Mouse (Mus musculus) midbrain, embryonic 11.5 days (tissue): ENCODE measurements around the gene Terb2. TPM values are rescaled to one million over a fixed set of nuclear protein-coding genes. Genes with fewer than 3 reads are reported as not detected.

ENCODE experiments used
- ATAC-seq: fragments of 200-750 bp; cut with Nextera tagmentation; 2 replicates; pipeline ENCODE4 v1.8.0; 2017; ENCODE audit warnings: moderate TSS enrichment, moderate library complexity; ENCODE audit not compliant: low FRiP score
- DNase-seq: peaks from one replicate; pipeline ENCODE4 v3.0.0; 2015; ENCODE audit warnings: low spot score; ENCODE audit errors: missing footprints
- H3K27ac ChIP-seq: fragments of 300-500 bp; sonication (generic); 2 replicates; pipeline ENCODE4 v1.5.1; 2014; ENCODE audit warnings: low read depth, low read length
- H3K27me3 ChIP-seq: fragments of 300-500 bp; sonication (generic); 2 replicates; pipeline ENCODE4 v1.6.1; 2014; ENCODE audit warnings: mild to moderate bottlenecking, low read length, moderate library complexity, mixed read lengths; ENCODE audit not compliant: control insufficient read depth, insufficient read depth
- H3K36me3 ChIP-seq: fragments of 300-500 bp; sonication (generic); 2 replicates; pipeline ENCODE4 v1.6.1; 2014; ENCODE audit warnings: mild to moderate bottlenecking, low read length, moderate library complexity, mixed read lengths; ENCODE audit not compliant: control insufficient read depth, insufficient read depth
- H3K4me1 ChIP-seq: fragments of 300-500 bp; sonication (generic); 2 replicates; pipeline ENCODE4 v1.6.1; 2014; ENCODE audit warnings: low read length; ENCODE audit not compliant: control insufficient read depth, insufficient read depth
- H3K4me2 ChIP-seq: fragments of 300-500 bp; sonication (generic); 2 replicates; pipeline ENCODE4 v1.6.1; 2014; ENCODE audit warnings: mild to moderate bottlenecking, moderate library complexity
- H3K4me3 ChIP-seq: fragments of 300-500 bp; sonication (generic); 2 replicates; pipeline ENCODE4 v1.5.1; 2014; ENCODE audit warnings: low read depth, low read length
- H3K9ac ChIP-seq: fragments of 300-500 bp; sonication (generic); 2 replicates; pipeline ENCODE4 v1.6.1; 2014; ENCODE audit warnings: low read length
- H3K9me3 ChIP-seq: fragments of 300-500 bp; sonication (generic); 2 replicates; pipeline ENCODE4 v1.6.1; 2016; ENCODE audit warnings: low read length; ENCODE audit not compliant: control insufficient read depth
- WGBS: fragments of 180-500 bp; shearing (Covaris S2); extraction: QIAGEN DNeasy Blood & Tissue Kit; methylation state at CpG from one replicate; pipeline ENCODE4 v1.1.7; 2014; 5-methylcytosine and 5-hydroxymethylcytosine counted together
- polyA plus RNA-seq: library from polyadenylated mRNA; unstranded; fragments of >200 nt; fragmentation: Nextera tagmentation; extraction: Ambion mirVana; gene quantifications from 2 replicates; pipeline ENCODE4 v1.2.1, GENCODE M21; 2014

The Terb2 gene
- polyA plus RNA-seq, 1 experiment from 2014 or later = not detected

GRCm38 (mm10) chr2:122148242-122148917, 37.7 kb upstream of the Terb2 start:
- peak overlapping the region; percentile 67 for H3K4me3 ChIP-seq
- DNase-seq = peak; percentile 91
- peak overlapping the region; percentile 82 for H3K9ac ChIP-seq
- 39% methylated on average over 18 of the region's 18 CpGs for WGBS
- no peaks in the 10 kb centered on the region for H3K36me3 ChIP-seq
- no peaks in the 10 kb centered on the region for H3K9me3 ChIP-seq
- H3K4me1 ChIP-seq = peaks cover 2% of the 10 kb centered on the region; the same call in 1 of the 2 replicates
- no peak; the same call in 1 of the 2 replicates for ATAC-seq
- peak overlapping the region; percentile 79 for H3K4me2 ChIP-seq
- H3K27me3 ChIP-seq = no peaks in the 10 kb centered on the region
- H3K27ac ChIP-seq = no peak overlapping the region

GRCm38 (mm10) chr2:122149316-122149715, 36.8 kb upstream of the Terb2 start:
- no peak for ATAC-seq
- no peak overlapping the region for H3K4me3 ChIP-seq
- no peak overlapping the region for H3K27ac ChIP-seq
- no peaks in the 10 kb centered on the region for H3K36me3 ChIP-seq
- no peaks in the 10 kb centered on the region for H3K27me3 ChIP-seq
- WGBS = 88% methylated on average over 6 of the region's 6 CpGs
- H3K9ac ChIP-seq = no peak overlapping the region
- peak; percentile 44 for DNase-seq
- peaks cover 2% of the 10 kb centered on the region; the same call in 1 of the 2 replicates for H3K4me1 ChIP-seq
- H3K9me3 ChIP-seq = no peaks in the 10 kb centered on the region
- H3K4me2 ChIP-seq = no peak overlapping the region

- DNase-seq = peak; percentile 62
- H3K36me3 ChIP-seq = no peaks in the 10 kb centered on the region
- 77% methylated on average over 3 of the region's 3 CpGs for WGBS
These were observed 36.4 kb upstream of the Terb2 start for GRCm38 (mm10) chr2:122149716-122150115.

GRCm38 (mm10) chr2:122151221-122151620, 34.9 kb upstream of the Terb2 start:
- no peak for ATAC-seq
- Histone ChIP-seq H3K27me3 (no peaks in the 10 kb centered on the region), H3K36me3 (no peaks in the 10 kb centered on the region), H3K9me3 (no peaks in the 10 kb centered on the region), H3K4me3 (no peak overlapping the region), H3K27ac (no peak overlapping the region), H3K4me1 (peaks cover 2% of the 10 kb centered on the region; the same call in 1 of the 2 replicates), H3K9ac (no peak overlapping the region), H3K4me2 (no peak overlapping the region)
- 88% methylated on average over 1 of the region's 1 CpGs for WGBS
- no peak for DNase-seq

More at GRCm38 (mm10) chr2:122149716-122150115, 36.4 kb upstream of the Terb2 start:
- Histone ChIP-seq H3K27me3 (no peaks in the 10 kb centered on the region), H3K4me1 (peaks cover 2% of the 10 kb centered on the region; the same call in 1 of the 2 replicates), H3K9ac (no peak overlapping the region), H3K4me3 (no peak overlapping the region), H3K4me2 (no peak overlapping the region), H3K9me3 (no peaks in the 10 kb centered on the region), H3K27ac (no peak overlapping the region)
- no peak for ATAC-seq

- DNase-seq (no peak), ATAC-seq (no peak)
- no peak overlapping the region for H3K27ac ChIP-seq
- WGBS = 82% methylated on average over 3 of the region's 3 CpGs
- H3K27me3 ChIP-seq = no peaks in the 10 kb centered on the region
- no peak overlapping the region for H3K4me3 ChIP-seq
- H3K9ac ChIP-seq = no peak overlapping the region
- H3K36me3 ChIP-seq = no peaks in the 10 kb centered on the region
- H3K9me3 ChIP-seq = no peaks in the 10 kb centered on the region
- no peak overlapping the region for H3K4me2 ChIP-seq
- H3K4me1 ChIP-seq = peaks cover 2% of the 10 kb centered on the region; the same call in 1 of the 2 replicates
These were observed 33.2 kb upstream of the Terb2 start for GRCm38 (mm10) chr2:122152850-122153249.

- Histone ChIP-seq H3K27ac (no peak overlapping the region), H3K9me3 (no peaks in the 10 kb centered on the region), H3K36me3 (no peaks in the 10 kb centered on the region), H3K27me3 (no peaks in the 10 kb centered on the region), H3K4me3 (no peak overlapping the region), H3K4me1 (peaks cover 3% of the 10 kb centered on the region; the same call in 1 of the 2 replicates), H3K9ac (no peak overlapping the region), H3K4me2 (no peak overlapping the region)
- 83% methylated on average over 7 of the region's 7 CpGs for WGBS
- DNase-seq (peak; percentile 23), ATAC-seq (no peak)
These were observed 32.2 kb upstream of the Terb2 start for GRCm38 (mm10) chr2:122153681-122154365.

GRCm38 (mm10) chr2:122154479-122154878, 31.6 kb upstream of the Terb2 start:
- H3K4me1 ChIP-seq = 0 out of 2 replicates have a peak, but pooled peaks cover 3% of the 10 kb centered on the region
- 98% methylated on average over 2 of the region's 2 CpGs for WGBS
- no peak overlapping the region for H3K4me3 ChIP-seq
- H3K9me3 ChIP-seq = no peaks in the 10 kb centered on the region
- H3K4me2 ChIP-seq = no peak overlapping the region
- no peaks in the 10 kb centered on the region for H3K36me3 ChIP-seq
- DNase-seq (no peak), ATAC-seq (no peak)
- no peaks in the 10 kb centered on the region for H3K27me3 ChIP-seq
- no peak overlapping the region for H3K27ac ChIP-seq
- H3K9ac ChIP-seq = no peak overlapping the region

GRCm38 (mm10) chr2:122155292-122155691, 30.8 kb upstream of the Terb2 start:
- 80% methylated on average over 2 of the region's 2 CpGs for WGBS
- no peaks in the 10 kb centered on the region for H3K9me3 ChIP-seq
- no peaks in the 10 kb centered on the region for H3K36me3 ChIP-seq
- no peak overlapping the region for H3K4me2 ChIP-seq
- H3K27me3 ChIP-seq = no peaks in the 10 kb centered on the region
- no peak overlapping the region for H3K4me3 ChIP-seq
- DNase-seq (peak; percentile 44), ATAC-seq (no peak)
- H3K4me1 ChIP-seq = 0 out of 2 replicates have a peak, but pooled peaks cover 3% of the 10 kb centered on the region
- no peak overlapping the region for H3K27ac ChIP-seq
- H3K9ac ChIP-seq = no peak overlapping the region

- H3K9me3 ChIP-seq = no peaks in the 10 kb centered on the region
- no peaks in the 10 kb centered on the region for H3K27me3 ChIP-seq
- no peak overlapping the region for H3K27ac ChIP-seq
- 0 out of 2 replicates have a peak, but pooled peaks cover 3% of the 10 kb centered on the region for H3K4me1 ChIP-seq
- no peak for ATAC-seq
- no peak overlapping the region for H3K9ac ChIP-seq
- no peaks in the 10 kb centered on the region for H3K36me3 ChIP-seq
- H3K4me2 ChIP-seq = no peak overlapping the region
- H3K4me3 ChIP-seq = no peak overlapping the region
- 93% methylated on average over 4 of the region's 4 CpGs for WGBS
- no peak for DNase-seq
These were observed 29.9 kb upstream of the Terb2 start for GRCm38 (mm10) chr2:122156051-122156700.
